Mouse (Mus musculus) spleen, postnatal 4 days (tissue): ENCODE data around the gene Tesk1.
"Not testable (repeated sequence)": the region's sequence is repeated elsewhere in the genome, so short reads cannot be mapped to it uniquely, and the experiment has no call there.

ENCODE experiments used
- DNase-seq, 2 experiments: peaks; one replicate each; pipeline ENCODE4 v3.0.0; 2022; ENCODE audit warnings: low spot score in 2 of 2

Tesk1 gene

GRCm38 (mm10) chr4:43453413-43453812 is 11.7 kb downstream of the Tesk1 start:
- no peak for DNase-seq

- DNase-seq: peak; percentile 35 to 69
Measured at GRCm38 (mm10) chr4:43454041-43454836, 12.5 kb downstream of the Tesk1 start, which contains the start of gene Cd72. Cd72 (minus strand) TSS chr4:43454628.

- peak; percentile 38 to 69 for DNase-seq
Measured at GRCm38 (mm10) chr4:43456470-43456869, 14.7 kb downstream of the Tesk1 start.

GRCm38 (mm10) chr4:43457124-43457523 is 15.4 kb downstream of the Tesk1 start:
- peak; percentile 57 to 72 for DNase-seq

- no peak for DNase-seq
Measured at GRCm38 (mm10) chr4:43463102-43463501, 21.4 kb downstream of the Tesk1 start.

- no peak for DNase-seq
Measured at GRCm38 (mm10) chr4:43465935-43466334, 24.2 kb downstream of the Tesk1 start.

- no peak for DNase-seq
Measured at GRCm38 (mm10) chr4:43466872-43467271, 25.1 kb downstream of the Tesk1 start.

- no peak for DNase-seq
Measured at GRCm38 (mm10) chr4:43470301-43470700, 28.6 kb downstream of the Tesk1 start.

GRCm38 (mm10) chr4:43473636-43474035 is 31.9 kb downstream of the Tesk1 start:
- no peak for DNase-seq

GRCm38 (mm10) chr4:43476604-43477003 is 34.9 kb downstream of the Tesk1 start:
- DNase-seq: no peak

GRCm38 (mm10) chr4:43477857-43478533 is 36.3 kb downstream of the Tesk1 start:
- DNase-seq: peak; percentile 88 to 93

- no peak for DNase-seq
Measured at GRCm38 (mm10) chr4:43478534-43478858, 36.8 kb downstream of the Tesk1 start.

- DNase-seq: peak; percentile 77 to 91
Measured at GRCm38 (mm10) chr4:43478906-43479832, 37.4 kb downstream of the Tesk1 start.

GRCm38 (mm10) chr4:43480985-43481384 is 39.2 kb downstream of the Tesk1 start:
- no peak for DNase-seq

- no peak for DNase-seq
Measured at GRCm38 (mm10) chr4:43481894-43482456, 40.2 kb downstream of the Tesk1 start.

- DNase-seq: no peak
Measured at GRCm38 (mm10) chr4:43482591-43482990, 40.9 kb downstream of the Tesk1 start.

GRCm38 (mm10) chr4:43483535-43484091 is 41.9 kb downstream of the Tesk1 start, which contains the start of gene Sit1:
Sit1 (minus strand) TSS chr4:43483734.
- DNase-seq: no peak

GRCm38 (mm10) chr4:43485666-43486065 is 43.9 kb downstream of the Tesk1 start:
- not testable (repeated sequence) for DNase-seq

GRCm38 (mm10) chr4:43489611-43490010 is 47.9 kb downstream of the Tesk1 start:
- DNase-seq: no peak

GRCm38 (mm10) chr4:43490801-43491200 is 49.1 kb downstream of the Tesk1 start:
- no peak for DNase-seq

- no peak for DNase-seq
Measured at GRCm38 (mm10) chr4:43492101-43492820, 50.5 kb downstream of the Tesk1 start.
